Mouse (Mus musculus): ENCODE results near the gene Crtc2. TPM values are rescaled to one million over a fixed set of nuclear protein-coding genes. Genes with fewer than 3 reads are reported as not detected.

Crtc2 gene
- total RNA-seq, 2 experiments from 2014 or later, result 34.1 to 38.1 TPM

- intact Hi-C loops (cut with DNase I), result loop anchor here (5.0 kb wide), 2 partner anchors 45 to 80 kb away; no protein-coding TSS in a partner anchor
- DNase-seq (ENCODE audit: low spot score in 2 of 2), result no peak
Observed at GRCm38 (mm10) chr3:90291982-90292344, 38.0 kb downstream of the Crtc2 start.

- intact Hi-C loops (cut with DNase I), result loop anchor here (5.0 kb wide), 2 partner anchors 45 to 80 kb away; no protein-coding TSS in a partner anchor
- DNase-seq (ENCODE audit: low spot score in 2 of 2), result peak; percentile 99
Observed at GRCm38 (mm10) chr3:90292345-90293275, 38.6 kb downstream of the Crtc2 start, which contains the start of gene Gatad2b. TSS of gene Gatad2b (plus strand) at chr3:90293178.

GRCm38 (mm10) chr3:90293352-90294063 is 39.5 kb downstream of the Crtc2 start:
- DNase-seq (ENCODE audit: low spot score in 2 of 2), result peak in 1 of 2 experiments; percentile 25
- intact Hi-C loops (cut with DNase I), result loop anchor here (5.0 kb wide), 2 partner anchors 44 to 79 kb away; no protein-coding TSS in a partner anchor

GRCm38 (mm10) chr3:90294064-90294440 is 40.1 kb downstream of the Crtc2 start:
- intact Hi-C loops (cut with DNase I), result loop anchor here (5.0 kb wide), 2 partner anchors 43 to 78 kb away; no protein-coding TSS in a partner anchor
- no peak for DNase-seq (ENCODE audit: low spot score in 2 of 2)

GRCm38 (mm10) chr3:90294651-90295050 is 40.7 kb downstream of the Crtc2 start:
- intact Hi-C loops (cut with DNase I), result loop anchor here (5.0 kb wide), 2 partner anchors 43 to 78 kb away; no protein-coding TSS in a partner anchor
- no peak for DNase-seq (ENCODE audit: low spot score in 2 of 2)

- intact Hi-C loops (cut with DNase I), result no loop called here
- DNase-seq (ENCODE audit: low spot score in 2 of 2), result no peak
Observed at GRCm38 (mm10) chr3:90305801-90306200, 51.8 kb downstream of the Crtc2 start.

- intact Hi-C loops (cut with DNase I), result no loop called here
- no peak for DNase-seq (ENCODE audit: low spot score in 2 of 2)
Observed at GRCm38 (mm10) chr3:90309589-90309988, 55.6 kb downstream of the Crtc2 start.

- intact Hi-C loops (cut with DNase I), result no loop called here
- DNase-seq (ENCODE audit: low spot score in 2 of 2), result no peak
Observed at GRCm38 (mm10) chr3:90313367-90313766, 59.4 kb downstream of the Crtc2 start.

Small RNA genes within 50 kb of the gene (microRNA-seq; reads per million reads assigned to microRNA genes)
- not detected for gene Mir7012

Other genes starting within 250 kb of the Crtc2 start
- gene 4933434E20Rik, start 202.5 kb upstream of the Crtc2 start, total RNA-seq (2021), result 10 to 100 TPM; 91.4 to 93.6 TPM
- gene Ubap2l, start 201.5 kb upstream of the Crtc2 start, total RNA-seq (2021), result 100 to 1,000 TPM; 165 to 202 TPM
- 100 to 1,000 TPM; 178 to 184 TPM for gene Tpm3, start 181.5 kb upstream of the Crtc2 start, total RNA-seq (2021)
- gene Nup210l, start 150.0 kb upstream of the Crtc2 start, total RNA-seq (2021), result under 1 TPM; 0.32 to 0.43 TPM
- gene Rps27, start 40.5 kb upstream of the Crtc2 start, total RNA-seq (2021), result 100 to 1,000 TPM; 834 to 845 TPM
- gene Rab13, start 40.5 kb upstream of the Crtc2 start, total RNA-seq (2021), result 1 to 10 TPM; 5.7 to 6.5 TPM
- 10 to 100 TPM; 45.0 to 45.3 TPM for gene Jtb, start 22.6 kb upstream of the Crtc2 start, total RNA-seq (2021)
- not detected for gene Creb3l4, start 10.7 kb upstream of the Crtc2 start, total RNA-seq (2021)
- 10 to 100 TPM; 45.8 to 51.9 TPM for gene Slc39a1, start 6.0 kb upstream of the Crtc2 start, total RNA-seq (2021)
- gene Dennd4b, start 11.0 kb downstream of the Crtc2 start, total RNA-seq (2021), result 10 to 100 TPM; 34.8 to 39.8 TPM
- 10 to 100 TPM; 85.1 to 97.8 TPM for gene Gatad2b, start 39.0 kb downstream of the Crtc2 start, total RNA-seq (2021)
- 1 to 10 TPM; 4.8 to 6.2 TPM for gene Slc27a3, start 135.8 kb downstream of the Crtc2 start, total RNA-seq (2021)
- gene Ints3, start 179.5 kb downstream of the Crtc2 start, total RNA-seq (2021), result 10 to 100 TPM; 57.6 to 70.1 TPM
- gene Npr1, start 211.7 kb downstream of the Crtc2 start, total RNA-seq (2021), result 1 to 10 TPM; 2.5 to 4.2 TPM
- gene Ilf2, start 222.0 kb downstream of the Crtc2 start, total RNA-seq (2021), result 10 to 100 TPM; 73.5 to 82.2 TPM
- gene Snapin, start 236.9 kb downstream of the Crtc2 start, total RNA-seq (2021), result 10 to 100 TPM; 52.8 to 54.7 TPM